Mouse (Mus musculus) heart, adult 2 months (tissue): ENCODE data around the gene Dixdc1.

ENCODE experiments used
- CTCF ChIP-seq: fragments of 200-600 bp; IDR thresholded peaks from 2 replicates; pipeline ENCODE4 v1.8.1; 2022; ENCODE audit warnings: antibody characterized with exemption, mild to moderate bottlenecking, moderate library complexity
- POLR2A ChIP-seq: fragments of 200-500 bp; IDR thresholded peaks from 2 replicates; pipeline ENCODE4 v1.6.1; 2011; ENCODE audit warnings: mild to moderate bottlenecking, low read depth, low read length, control low read depth; ENCODE audit not compliant: insufficient read depth

DNA sequence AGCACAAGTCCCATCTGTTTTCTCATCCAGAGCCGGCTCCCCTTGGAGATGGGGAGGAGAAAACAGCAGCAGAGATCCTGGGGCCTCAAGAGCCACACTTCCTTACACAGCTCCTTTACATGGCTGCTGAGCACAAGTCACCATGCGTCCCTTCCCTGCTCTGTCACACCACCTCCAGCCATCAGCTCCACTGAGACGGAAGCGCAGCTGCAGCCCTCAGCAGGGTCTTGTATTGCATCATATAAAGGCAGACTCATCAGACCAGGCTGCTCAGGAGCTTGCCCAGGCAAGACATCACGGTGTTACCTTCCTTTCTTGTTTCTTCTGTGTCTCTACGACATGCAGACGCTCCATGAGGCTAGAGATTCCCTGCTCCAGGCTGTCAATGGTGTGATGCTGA lies 57.6 kb downstream of the Dixdc1 start:
- TF ChIP-seq POLR2A, result no peak
- no peak for TF ChIP-seq CTCF
